Mouse (Mus musculus) heart, postnatal 36 days (tissue): ENCODE results near the gene Mkrn1. TPM values are rescaled to one million over a fixed set of nuclear protein-coding genes. Genes with fewer than 3 reads are reported as not detected.
"Not testable (repeated sequence)": the region's sequence is repeated elsewhere in the genome, so short reads cannot be mapped to it uniquely, and the experiment has no call there.

Experiments used
- DNase-seq, 2 experiments: peaks; one replicate each; pipeline ENCODE4 v3.0.0; 2021 to 2022
- intact Hi-C: fragments of 180-260 bp; cut with DNase I; formaldehyde crosslinking; loops from one replicate; pipeline ENCODE4 v1.15.1; 2025
- total RNA-seq, 2 experiments: library from RNA; stranded (reverse); gene quantifications; 2 replicates each; pipeline ENCODE4 v1.2.3; 2021

Mkrn1 gene
- total RNA-seq, 2 experiments from 2014 or later, result 60.7 to 80.6 TPM

GRCm38 (mm10) chr6:39389988-39390387, 30.3 kb downstream of the Mkrn1 start:
- DNase-seq, result no peak
- intact Hi-C loops, result no loop called here

- intact Hi-C loops, result no loop called here
- DNase-seq, result peak; percentile 39 to 47
Observed at GRCm38 (mm10) chr6:39381125-39381880, 39.0 kb downstream of the Mkrn1 start, which contains the start of gene Rab19. Rab19 (plus strand) TSS chr6:39381175.

- intact Hi-C loops, result no loop called here
Observed at GRCm38 (mm10) chr6:39380276-39380675, 40.0 kb downstream of the Mkrn1 start.

GRCm38 (mm10) chr6:39379749-39380148, 40.5 kb downstream of the Mkrn1 start:
- no peak for DNase-seq
- intact Hi-C loops, result no loop called here

More at GRCm38 (mm10) chr6:39380276-39380675, 40.0 kb downstream of the Mkrn1 start:
- DNase-seq, result no peak

- DNase-seq, result no peak
- intact Hi-C loops, result no loop called here
Observed at GRCm38 (mm10) chr6:39379224-39379623, 41.0 kb downstream of the Mkrn1 start.

- intact Hi-C loops, DNase-seq: not testable (repeated sequence)
Observed at GRCm38 (mm10) chr6:39378161-39378835, 42.0 kb downstream of the Mkrn1 start.

- intact Hi-C loops, result no loop called here
- peak; percentile 82 to 87 for DNase-seq
Observed at GRCm38 (mm10) chr6:39377311-39377827, 42.9 kb downstream of the Mkrn1 start, which contains the start of gene Slc37a3. Slc37a3 (minus strand) TSS chr6:39377675.

GRCm38 (mm10) chr6:39376775-39377174, 43.5 kb downstream of the Mkrn1 start:
- intact Hi-C loops, result no loop called here
- no peak for DNase-seq

- intact Hi-C loops, result no loop called here
- no peak for DNase-seq
Observed at GRCm38 (mm10) chr6:39373301-39373955, 46.8 kb downstream of the Mkrn1 start.

GRCm38 (mm10) chr6:39372727-39373126, 47.5 kb downstream of the Mkrn1 start:
- DNase-seq, result peak; percentile 47 to 57
- intact Hi-C loops, result no loop called here

GRCm38 (mm10) chr6:39372042-39372441, 48.2 kb downstream of the Mkrn1 start:
- no peak for DNase-seq
- intact Hi-C loops, result no loop called here

GRCm38 (mm10) chr6:39369631-39370030, 50.6 kb downstream of the Mkrn1 start:
- DNase-seq, result no peak

GRCm38 (mm10) chr6:39362684-39363083, 57.6 kb downstream of the Mkrn1 start:
- intact Hi-C loops, result no loop called here
- DNase-seq, result no peak

More at GRCm38 (mm10) chr6:39369631-39370030, 50.6 kb downstream of the Mkrn1 start:
- intact Hi-C loops, result no loop called here

- intact Hi-C loops, DNase-seq: not testable (repeated sequence)
Observed at GRCm38 (mm10) chr6:39359207-39359606, 61.1 kb downstream of the Mkrn1 start.

- DNase-seq, result no peak
- intact Hi-C loops, result no loop called here
Observed at GRCm38 (mm10) chr6:39348946-39349345, 71.3 kb downstream of the Mkrn1 start.

- intact Hi-C loops, result no loop called here
- DNase-seq, result no peak
Observed at GRCm38 (mm10) chr6:39347880-39348814, 72.1 kb downstream of the Mkrn1 start.
